Comparison of ENCODE assay signal across 9 mouse cellular contexts in the genomic region with DNA sequence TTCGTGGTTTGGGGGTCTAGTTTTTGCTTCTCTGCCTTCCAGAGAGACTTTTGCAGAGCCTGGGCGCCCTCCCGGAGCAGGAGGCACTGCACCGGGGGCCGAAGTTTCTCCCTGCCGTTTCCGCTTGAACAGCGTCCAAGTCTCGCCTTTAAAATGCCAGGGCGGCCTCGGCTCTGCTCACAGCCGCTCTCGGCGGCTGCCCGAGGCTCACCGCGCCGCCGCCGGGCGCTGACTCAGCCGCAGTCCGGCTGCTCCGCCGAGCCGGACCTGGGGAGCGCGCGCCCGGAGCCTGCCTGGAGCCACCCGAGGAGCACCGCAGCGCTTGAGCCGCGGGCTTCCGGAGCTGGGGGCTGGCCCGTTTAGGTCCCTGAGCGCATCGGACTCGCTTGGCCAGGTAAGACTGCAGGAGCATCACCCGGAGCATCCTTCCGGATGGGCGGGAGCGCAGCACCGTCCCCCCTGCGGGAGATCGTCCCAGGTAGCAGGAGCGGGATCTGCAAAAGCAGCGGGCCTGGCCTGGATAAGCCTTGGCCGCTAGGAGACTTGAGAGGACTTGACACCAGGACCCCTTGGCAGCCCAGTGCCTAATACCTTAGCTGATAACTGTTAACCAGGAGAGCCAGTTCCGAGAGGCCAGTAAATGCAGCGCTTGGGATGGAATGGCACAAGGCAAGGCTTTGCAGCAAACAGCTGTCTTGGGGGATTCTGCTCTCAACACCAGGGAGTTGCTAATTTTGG. TPM values are rescaled to one million over a fixed set of nuclear protein-coding genes. Genes with fewer than 3 reads are reported as not detected.
DNase-seq lines count a peak whose midpoint lies in the region; ATAC-seq and TF ChIP-seq lines count a peak whose summit lies in the region.
"Had no signal": no experiment of that assay in that cellular context is flagged by ENCODE, and none has a peak within 500 bp of the region (broad histone marks: within the 10 kb centered on the region; RNA-seq: fewer than 3 reads in every experiment).

A gene (plus strand): TSS at position 159 of the 738 bp plus-strand sequence.

- intact Hi-C loops in heart, postnatal 36 days (cut with DNase I) = no loop called here

- TF ChIP-seq CTCF in layer of hippocampus, adult 2 months (conservative IDR thresholded peaks at IDR 0.05) = no peak

- H3K4me2 ChIP-seq in lung, embryonic 16.5 days (ENCODE audit: low read depth, low read length) = peak within 1 kb of the TSS; percentile 88

- peak in 1 of 2 experiments; percentile 65 for DNase-seq in layer of hippocampus, adult 18-20 months (ENCODE audit: low spot score in 2 of 2)
- no peak for DNase-seq in layer of hippocampus, adult 9-11 months
- peak; percentile 17 for DNase-seq in embryo, embryonic 11.5 days (ENCODE audit: low read depth, low spot score)
- peak; percentile 15 to 16 for DNase-seq in heart, postnatal 36 days
- peak in 1 of 2 experiments; percentile 51 for DNase-seq in layer of hippocampus, adult 2 months (ENCODE audit: low spot score in 2 of 2)
- peak; percentile 49 to 60 for DNase-seq in right cerebral cortex, adult 2 months (ENCODE audit: low spot score in 2 of 2)
- no peak for DNase-seq in spleen, postnatal 4 days (ENCODE audit: low spot score in 2 of 2)

- H3K9ac ChIP-seq in lung, embryonic 16.5 days (ENCODE audit: low read length) = peak within 1 kb of the TSS; percentile 69

- H3K9me3 ChIP-seq in lung, embryonic 16.5 days (ENCODE audit: control insufficient read depth, low read length) = no peaks in the 10 kb centered on the region

- no peaks in the 10 kb centered on the region for H3K36me3 ChIP-seq in lung, embryonic 16.5 days (ENCODE audit: control insufficient read depth, insufficient read depth, low read length)

- peak; percentile 86 for ATAC-seq in lung, embryonic 16.5 days (ENCODE audit: low read depth)

- H3K4me1 ChIP-seq in lung, embryonic 16.5 days (replicated peaks; ENCODE audit: control insufficient read depth, insufficient read depth, low read length) = 0 out of 2 replicates have a peak, but pooled peaks cover 2% of the 10 kb centered on the region

- under 1% methylated on average over 52 of the region's 52 CpGs for WGBS in lung, embryonic 16.5 days

- H3K4me3 ChIP-seq in layer of hippocampus, adult 2 months = peak within 1 kb of the TSS; percentile 75
- H3K4me3 ChIP-seq in lung, embryonic 16.5 days (ENCODE audit: low read length) = peak within 1 kb of the TSS; percentile 53

- H3K27me3 ChIP-seq in lung, embryonic 16.5 days (ENCODE audit: control insufficient read depth, insufficient read depth, low read depth, low read length) = peaks cover 9% of the 10 kb centered on the region

- peak within 1 kb of the TSS; percentile 90 for H3K27ac ChIP-seq in layer of hippocampus, adult 2 months
- H3K27ac ChIP-seq in lung, embryonic 16.5 days (ENCODE audit: low read length) = no peak within 1 kb of the TSS

RNA-seq across cellular contexts. Expression of the gene that starts here (rescaled TPM):
- total RNA-seq in layer of hippocampus, adult 18-20 months (2021) = 10 to 100 TPM; 79.9 to 87.8 TPM
- total RNA-seq in heart, postnatal 36 days (2021) = under 1 TPM; 0.11 to 0.16 TPM
- 10 to 100 TPM; 81.8 to 82.2 TPM for total RNA-seq in layer of hippocampus, adult 2 months (2021)
- polyA plus RNA-seq in lung, embryonic 16.5 days (2015; fragmentation: Nextera tagmentation; extraction: Ambion mirVana) = 3.4 and 3.9 TPM in 2 replicates
- total RNA-seq: neutrophil, adult 5-6 weeks had no signal

Comparison
In these comparisons a context has a peak if more than half of its experiments do, and no peak if none do; other contexts are left out.
1. RNA of the gene that starts here (total RNA-seq): 79.9 to 87.8 TPM in layer of hippocampus, adult 18-20 months and 81.8 to 82.2 TPM in layer of hippocampus, adult 2 months; 0.11 to 0.16 TPM in heart, postnatal 36 days; every median in the first group is over 10 times any median in the second.
2. Peak in DNase-seq in heart, postnatal 36 days; RNA of the gene not detected or under 1 TPM.
3. DNase-seq: peak in embryo, embryonic 11.5 days (single experiment) and right cerebral cortex, adult 2 months (2 of 2); none in layer of hippocampus, adult 9-11 months (single experiment) and spleen, postnatal 4 days (0 of 2).